Mouse (Mus musculus) c-Kit-negative CD71-positive TER-119-positive erythroid progenitor cells, embryonic 14.5 days (primary cell): ENCODE measurements at regions not wholly inside any gene's neighbourhood (a gene's known extent, or its start where the extent isn't known, plus 50 kb on each side); places are given as distances from the start of the nearest gene placed in this dataset.

ENCODE experiments used
- DNase-seq: peaks from one replicate; pipeline ENCODE4 v3.0.0-alpha.2; 2013; ENCODE audit warnings: low read depth, low spot score

DNA sequence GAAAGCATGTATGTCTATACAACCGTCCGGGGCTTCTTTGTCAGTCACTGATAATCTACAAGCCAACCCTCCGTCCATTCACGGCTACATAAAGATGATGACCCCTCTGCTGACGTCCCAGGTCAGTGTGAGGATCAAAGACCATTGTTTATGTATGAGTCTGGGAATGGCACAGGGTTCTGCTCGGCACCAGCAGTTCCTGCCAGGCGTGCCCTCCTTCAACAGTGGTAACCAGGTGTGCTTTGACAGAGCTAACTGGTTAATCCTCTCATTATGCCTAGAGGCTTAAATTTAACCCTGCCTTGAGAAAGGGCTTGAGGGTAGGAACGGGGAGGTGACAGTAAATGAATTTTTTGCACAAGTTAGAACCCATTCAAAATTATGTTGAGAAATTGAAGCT, 58.2 kb upstream of the Ttc29 start:
- no peak for DNase-seq

GRCm38 (mm10) chr8:78162046-78162445, 51.1 kb upstream of the Ttc29 start:
- no peak for DNase-seq

DNA sequence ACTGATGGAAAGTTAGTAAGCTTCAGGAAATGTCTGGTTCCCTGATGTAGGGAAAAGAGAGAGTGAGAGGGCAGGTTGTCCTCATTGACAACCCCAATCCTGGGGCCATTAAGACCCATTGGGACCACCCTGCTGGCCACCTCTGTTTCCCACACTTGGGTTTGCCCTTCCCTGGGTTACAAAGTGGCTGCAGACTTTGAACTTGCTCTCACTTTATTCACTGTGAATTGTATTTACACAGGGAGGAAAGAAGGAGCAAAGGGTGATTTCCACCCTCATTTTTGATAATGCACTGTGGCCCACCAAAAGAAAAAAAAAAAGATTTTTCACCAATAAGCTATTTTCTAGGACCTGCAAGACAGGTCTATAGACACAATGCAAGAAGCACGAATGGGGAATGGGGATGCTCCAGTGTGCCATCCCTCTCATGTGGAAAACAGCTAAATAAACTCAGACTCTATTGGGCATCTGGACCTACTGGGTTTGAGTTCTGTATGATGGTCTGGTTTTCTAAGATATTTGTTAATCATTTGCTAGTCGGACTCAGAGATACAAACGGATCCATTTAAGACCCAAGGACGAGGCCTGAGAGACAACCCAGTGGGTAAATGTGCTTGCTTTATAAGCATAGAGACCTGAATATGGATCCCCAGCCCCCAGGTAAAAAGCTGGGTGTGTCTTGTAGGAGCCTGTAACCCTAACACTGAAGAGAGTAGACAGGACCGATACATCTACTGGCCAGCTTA, 50.2 kb upstream of the Ttc29 start:
- DNase-seq = no peak
